Mouse (Mus musculus): Measurements from ENCODE around the gene Nqo1.

Nqo1 gene

GRCm38 (mm10) chr8:107404057-107404456 is 1.1 kb upstream of the Nqo1 start:
- DNase-seq, result no peak

- no peak for DNase-seq
Measured at GRCm38 (mm10) chr8:107401866-107402265, 1.1 kb downstream of the Nqo1 start.

GRCm38 (mm10) chr8:107399495-107399894 is 3.5 kb downstream of the Nqo1 start:
- peak; percentile 83 to 86 for DNase-seq

GRCm38 (mm10) chr8:107397665-107398064 is 5.3 kb downstream of the Nqo1 start:
- no peak for DNase-seq

- peak; percentile 30 to 56 for DNase-seq
Measured at GRCm38 (mm10) chr8:107396106-107396670, 6.8 kb downstream of the Nqo1 start.

- no peak for DNase-seq
Measured at GRCm38 (mm10) chr8:107395397-107395796, 7.6 kb downstream of the Nqo1 start.

- DNase-seq, result no peak
Measured at GRCm38 (mm10) chr8:107391136-107391516, 11.9 kb downstream of the Nqo1 start.

- no peak for DNase-seq
Measured at GRCm38 (mm10) chr8:107390476-107391135, 12.4 kb downstream of the Nqo1 start.

GRCm38 (mm10) chr8:107389557-107389956 is 13.4 kb downstream of the Nqo1 start:
- DNase-seq, result peak; percentile 90 to 96

- DNase-seq, result peak; percentile 67 to 79
Measured at GRCm38 (mm10) chr8:107387861-107388260, 15.1 kb downstream of the Nqo1 start.

GRCm38 (mm10) chr8:107386642-107387041 is 16.4 kb downstream of the Nqo1 start:
- DNase-seq, result peak; percentile 51 to 52

GRCm38 (mm10) chr8:107386171-107386570 is 16.8 kb downstream of the Nqo1 start:
- DNase-seq, result no peak

GRCm38 (mm10) chr8:107385063-107385462 is 17.9 kb downstream of the Nqo1 start:
- no peak for DNase-seq

- DNase-seq, result no peak
Measured at GRCm38 (mm10) chr8:107384651-107385050, 18.4 kb downstream of the Nqo1 start.

- no peak for DNase-seq
Measured at GRCm38 (mm10) chr8:107382898-107383297, 20.1 kb downstream of the Nqo1 start.

- DNase-seq, result no peak
Measured at GRCm38 (mm10) chr8:107381666-107382065, 21.3 kb downstream of the Nqo1 start.

- no peak for DNase-seq
Measured at GRCm38 (mm10) chr8:107380734-107381133, 22.3 kb downstream of the Nqo1 start.

GRCm38 (mm10) chr8:107377346-107377745 is 25.7 kb downstream of the Nqo1 start:
- DNase-seq, result no peak

GRCm38 (mm10) chr8:107370311-107370710 is 32.7 kb downstream of the Nqo1 start:
- DNase-seq, result no peak
